Mouse (Mus musculus) small intestine, adult 2 months (tissue): ENCODE data around the gene Vav3. TPM values are rescaled to one million over a fixed set of nuclear protein-coding genes. Genes with fewer than 3 reads are reported as not detected.

Source experiments
- H3K27ac ChIP-seq: fragments of 200-500 bp; 2 replicates; pipeline ENCODE4 v1.5.1; 2012; ENCODE audit warnings: low read depth, low read length, control low read depth, inconsistent platforms; ENCODE audit not compliant: insufficient read depth
- H3K27me3 ChIP-seq: fragments of 200-500 bp; 2 replicates; pipeline ENCODE4 v1.6.1; 2012; ENCODE audit warnings: mild to moderate bottlenecking, moderate library complexity, low read length, inconsistent platforms; ENCODE audit not compliant: control insufficient read depth, insufficient read depth
- H3K36me3 ChIP-seq: fragments of 200-500 bp; 2 replicates; pipeline ENCODE4 v1.6.1; 2012; ENCODE audit warnings: mild to moderate bottlenecking, low read length, control low read depth, inconsistent platforms; ENCODE audit not compliant: control insufficient read depth, insufficient read depth
- H3K4me1 ChIP-seq: fragments of 200-500 bp; 2 replicates; pipeline ENCODE4 v1.6.1; 2012; ENCODE audit warnings: low read length, inconsistent platforms, mixed read lengths; ENCODE audit not compliant: control insufficient read depth, insufficient read depth, insufficient read length
- H3K4me3 ChIP-seq: fragments of 200-500 bp; 2 replicates; pipeline ENCODE4 v1.5.1; 2012; ENCODE audit warnings: low read depth, mild to moderate bottlenecking, control low read depth, inconsistent platforms, low read length, moderate library complexity
- CTCF ChIP-seq: fragments of 200-500 bp; IDR thresholded peaks from 2 replicates; pipeline ENCODE4 v1.5.1; 2012; ENCODE audit warnings: low read depth, mild to moderate bottlenecking, control low read depth, inconsistent platforms, low read length, moderate library complexity, mixed read lengths; ENCODE audit not compliant: insufficient replicate concordance, insufficient read length; ENCODE audit errors: extremely low read depth
- POLR2A ChIP-seq: fragments of 200-500 bp; IDR thresholded peaks from 2 replicates; pipeline ENCODE4 v1.6.1; 2012; ENCODE audit warnings: low read depth, mild to moderate bottlenecking, control low read depth, inconsistent platforms, low read length, moderate library complexity
- WGBS: fragments of 180-500 bp; shearing (Covaris S2); methylation state at CpG from one replicate; pipeline ENCODE4 v1.1.7; 2018; 5-methylcytosine and 5-hydroxymethylcytosine counted together
- polyA plus RNA-seq: library from polyadenylated mRNA; depleted of rRNA; stranded (reverse); fragments of >200 nt; gene quantifications from 2 replicates; pipeline ENCODE4 v1.2.3, GENCODE M21; 2012

The Vav3 gene
- polyA plus RNA-seq, 1 experiment = 0.34 TPM

DNA sequence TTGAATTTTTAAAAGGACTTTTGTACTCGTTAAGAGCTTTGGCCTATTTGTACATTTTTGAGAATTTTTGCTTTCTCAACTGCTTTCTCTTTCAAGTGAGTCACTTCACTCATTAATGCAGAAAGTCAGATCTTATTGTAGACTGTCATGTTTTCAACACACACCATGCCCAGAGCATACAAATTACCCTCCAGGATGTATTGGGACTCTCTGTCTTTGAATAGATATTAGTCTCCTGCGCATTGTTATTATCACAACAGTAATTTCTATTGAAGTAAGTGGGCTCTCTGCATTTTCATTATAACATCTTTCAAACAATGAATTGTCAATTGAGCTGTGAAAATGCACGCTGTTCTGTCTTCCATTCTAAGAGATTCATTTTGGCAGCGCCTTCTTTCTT is 295.6 kb downstream of the Vav3 start:
- Histone ChIP-seq H3K27ac (no peak overlapping the region), H3K27me3 (no peaks in the 10 kb centered on the region), H3K36me3 (no peaks in the 10 kb centered on the region), H3K4me1 (no peaks in the 10 kb centered on the region), H3K4me3 (no peak overlapping the region)
- TF ChIP-seq POLR2A = no peak
- TF ChIP-seq CTCF = no peak
- WGBS = 90% methylated on average over 4 of the region's 4 CpGs

GRCm38 (mm10) chr3:109639386-109639785 is 298.9 kb downstream of the Vav3 start:
- no peak for TF ChIP-seq CTCF
- no peak for TF ChIP-seq POLR2A

DNA sequence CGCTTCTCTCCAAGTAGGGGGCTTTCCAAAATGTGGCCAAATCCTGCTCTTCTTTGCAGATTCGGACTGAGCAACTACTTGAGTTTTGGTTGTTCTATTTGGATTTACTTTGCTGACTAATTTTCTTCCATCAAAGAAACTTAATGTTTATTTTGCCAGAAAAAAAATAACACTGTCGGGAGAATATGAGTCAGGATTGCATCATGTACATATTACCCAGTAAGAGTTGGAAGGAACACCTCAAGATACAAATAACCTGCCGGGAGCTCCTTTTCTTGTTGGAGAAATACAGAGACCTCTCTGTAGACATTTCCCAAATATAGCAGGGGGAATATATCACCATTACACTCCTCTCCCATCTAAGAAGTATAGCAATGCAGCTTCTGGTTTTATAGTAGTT is 300.3 kb downstream of the Vav3 start:
- H3K27ac ChIP-seq = no peak overlapping the region
- no peaks in the 10 kb centered on the region for H3K36me3 ChIP-seq

More at GRCm38 (mm10) chr3:109639386-109639785, 298.9 kb downstream of the Vav3 start:
- 15% methylated on average over 1 of the region's 1 CpGs for WGBS
- no peaks in the 10 kb centered on the region for H3K36me3 ChIP-seq
- H3K27me3 ChIP-seq = no peaks in the 10 kb centered on the region
- no peak overlapping the region for H3K27ac ChIP-seq
- H3K4me1 ChIP-seq = no peaks in the 10 kb centered on the region
- H3K4me3 ChIP-seq = no peak overlapping the region

DNA sequence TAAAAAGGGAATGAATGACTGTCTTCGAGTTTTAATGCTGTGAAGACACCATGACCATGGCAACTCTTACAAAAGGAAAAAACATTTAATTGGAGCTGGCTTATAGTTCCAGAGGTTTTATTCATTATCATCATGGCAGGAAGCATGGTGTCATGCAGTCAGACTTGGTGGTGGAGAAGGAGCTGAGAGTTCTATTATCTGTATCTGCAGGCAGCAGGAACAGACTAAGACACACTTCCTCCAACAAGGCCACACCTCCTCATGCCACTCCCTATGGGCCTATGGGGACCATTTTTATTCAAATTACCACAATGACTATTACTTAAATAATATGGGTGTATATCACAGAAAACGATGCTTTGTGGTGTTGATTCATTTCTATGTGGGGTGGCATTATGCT is 307.8 kb downstream of the Vav3 start:
- TF ChIP-seq CTCF (no peak), POLR2A (no peak)
- WGBS = 90% methylated on average over 2 of the region's 2 CpGs
- Histone ChIP-seq H3K4me3 (no peak overlapping the region), H3K36me3 (no peaks in the 10 kb centered on the region), H3K27me3 (no peaks in the 10 kb centered on the region), H3K4me1 (no peaks in the 10 kb centered on the region), H3K27ac (no peak overlapping the region)

More for the DNA sequence above, 300.3 kb downstream of the Vav3 start:
- Histone ChIP-seq H3K4me3 (no peak overlapping the region), H3K27me3 (no peaks in the 10 kb centered on the region), H3K4me1 (no peaks in the 10 kb centered on the region)
- WGBS = 84% methylated on average over 4 of the region's 4 CpGs
- TF ChIP-seq CTCF = no peak
- TF ChIP-seq POLR2A = no peak

DNA sequence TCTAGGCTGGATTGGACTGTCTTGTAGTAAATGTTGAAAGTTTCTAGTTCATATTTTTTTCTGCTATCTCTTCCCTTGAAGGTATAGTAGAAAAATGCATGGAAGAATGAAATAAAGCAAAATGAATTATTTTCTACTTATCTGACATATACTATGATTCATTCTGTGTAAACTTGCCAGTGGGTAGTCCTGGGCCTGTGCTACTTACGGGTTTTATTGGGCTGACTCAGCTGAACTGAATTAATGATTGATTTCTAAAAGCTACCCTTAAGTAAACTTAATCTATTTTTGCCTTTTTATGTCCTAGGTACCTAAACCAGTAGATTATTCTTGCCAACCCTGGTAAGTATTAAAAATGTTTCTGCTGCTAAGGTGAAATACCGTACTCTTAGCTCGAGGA is 311.0 kb downstream of the Vav3 start:
- Histone ChIP-seq H3K27ac (no peak overlapping the region), H3K27me3 (no peaks in the 10 kb centered on the region), H3K36me3 (no peaks in the 10 kb centered on the region), H3K4me1 (no peaks in the 10 kb centered on the region), H3K4me3 (no peak overlapping the region)
- TF ChIP-seq POLR2A (no peak), CTCF (no peak)
- 67% methylated on average over 3 of the region's 3 CpGs for WGBS

DNA sequence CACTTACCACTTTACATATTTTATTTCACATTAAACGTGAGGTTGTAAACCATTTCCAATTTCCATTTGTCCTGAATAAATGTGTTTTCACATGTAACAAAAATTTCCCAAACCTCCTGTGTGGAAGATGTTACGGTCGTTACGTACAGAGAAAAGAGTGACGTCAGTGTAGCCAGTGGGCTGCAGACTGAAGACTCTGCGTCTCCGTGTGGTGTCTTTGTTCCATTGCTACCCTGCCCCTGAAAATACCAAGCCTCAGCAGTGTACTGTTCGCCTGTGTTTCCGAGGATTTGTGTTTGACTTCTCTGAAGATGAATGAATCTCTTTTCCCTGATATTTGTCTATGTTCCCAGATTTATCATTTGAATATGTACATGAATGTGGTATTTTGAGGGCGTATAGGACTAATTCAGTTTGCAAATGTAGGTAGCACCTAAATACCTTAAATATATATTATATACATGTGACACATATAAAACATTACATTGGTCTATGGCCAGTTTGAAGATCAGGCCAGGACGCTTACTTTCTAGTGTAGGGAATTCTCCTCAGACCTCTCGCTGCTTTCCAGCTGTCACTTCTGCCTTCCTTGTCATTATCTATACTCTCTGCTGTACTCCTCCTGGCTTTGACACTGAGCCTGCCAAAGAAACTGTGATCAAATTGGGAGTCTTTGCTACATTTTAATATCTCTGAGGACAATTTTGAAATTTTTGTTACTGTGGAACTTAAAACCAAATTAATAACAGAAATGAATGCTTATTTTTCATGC is 312.6 kb downstream of the Vav3 start:
- no peaks in the 10 kb centered on the region for H3K27me3 ChIP-seq
- no peak for TF ChIP-seq POLR2A
- no peak for TF ChIP-seq CTCF
- 89% methylated on average over 12 of the region's 12 CpGs for WGBS
- H3K36me3 ChIP-seq = no peaks in the 10 kb centered on the region
- no peak overlapping the region for H3K27ac ChIP-seq
- no peak overlapping the region for H3K4me3 ChIP-seq
- H3K4me1 ChIP-seq = no peaks in the 10 kb centered on the region

DNA sequence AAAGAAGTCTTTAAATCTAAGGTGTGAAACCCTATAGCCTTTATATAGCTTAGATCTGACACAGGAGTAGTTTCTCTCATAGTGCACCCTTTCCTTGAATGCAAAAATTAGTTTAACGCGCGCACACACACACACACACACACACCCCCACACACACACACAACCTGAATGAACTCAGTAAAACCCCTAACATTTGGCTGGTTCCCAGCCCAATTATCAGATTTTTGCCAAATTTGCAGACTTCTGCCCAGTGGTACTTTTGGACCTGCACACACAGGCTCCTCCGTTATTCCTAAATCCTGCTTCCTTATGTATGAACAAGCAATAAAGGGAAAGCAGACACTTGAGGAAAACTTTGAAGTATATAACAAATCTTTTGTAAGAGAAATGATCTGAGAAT is 313.9 kb downstream of the Vav3 start:
- TF ChIP-seq POLR2A = no peak
- TF ChIP-seq CTCF = no peak
- WGBS = 98% methylated on average over 4 of the region's 4 CpGs

More for the DNA sequence above, 313.9 kb downstream of the Vav3 start:
- Histone ChIP-seq H3K27ac (no peak overlapping the region), H3K36me3 (no peaks in the 10 kb centered on the region), H3K4me3 (no peak overlapping the region), H3K4me1 (no peaks in the 10 kb centered on the region), H3K27me3 (no peaks in the 10 kb centered on the region)
